Mouse (Mus musculus) midbrain, embryonic 12.5 days (tissue): ENCODE measurements at regions not wholly inside any gene's neighbourhood (a gene's known extent, or its start where the extent isn't known, plus 50 kb on each side); places are given as distances from the start of the nearest gene placed in this dataset.
"Not testable (repeated sequence)": the region's sequence is repeated elsewhere in the genome, so short reads cannot be mapped to it uniquely, and the experiment has no call there.

Experiments
- ATAC-seq: fragments of 200-750 bp; cut with Nextera tagmentation; 2 replicates; pipeline ENCODE4 v1.8.0; 2017; ENCODE audit warnings: low read depth, moderate TSS enrichment, moderate library complexity; ENCODE audit not compliant: low FRiP score
- H3K27ac ChIP-seq: fragments of 300-500 bp; sonication (generic); replicated peaks from 2 replicates; pipeline ENCODE4 v1.5.1; 2016; ENCODE audit warnings: mild to moderate bottlenecking
- H3K27me3 ChIP-seq: fragments of 300-500 bp; sonication (generic); 2 replicates; pipeline ENCODE4 v1.6.1; 2016; ENCODE audit warnings: mild to moderate bottlenecking
- H3K36me3 ChIP-seq: fragments of 300-500 bp; sonication (generic); 2 replicates; pipeline ENCODE4 v1.6.1; 2016
- H3K4me1 ChIP-seq: fragments of 300-500 bp; sonication (generic); 2 replicates; pipeline ENCODE4 v1.6.1; 2016
- H3K4me2 ChIP-seq: fragments of 300-500 bp; sonication (generic); replicated peaks from 2 replicates; pipeline ENCODE4 v1.6.1; 2016; ENCODE audit warnings: mild to moderate bottlenecking, moderate library complexity
- H3K4me3 ChIP-seq: fragments of 300-500 bp; sonication (generic); 2 replicates; pipeline ENCODE4 v1.5.1; 2016; ENCODE audit warnings: mild to moderate bottlenecking
- H3K9ac ChIP-seq: fragments of 300-500 bp; sonication (generic); replicated peaks from 2 replicates; pipeline ENCODE4 v1.6.1; 2016; ENCODE audit warnings: mild to moderate bottlenecking, moderate library complexity
- H3K9me3 ChIP-seq: fragments of 300-500 bp; sonication (generic); 2 replicates; pipeline ENCODE4 v1.6.1; 2016; ENCODE audit warnings: mild to moderate bottlenecking
- WGBS: fragments of 180-500 bp; shearing (Covaris S2); methylation state at CpG from one replicate; pipeline ENCODE4 v1.1.7; 2016; 5-methylcytosine and 5-hydroxymethylcytosine counted together

- Histone ChIP-seq H3K27me3 (peaks cover 12% of the 10 kb centered on the region; the same call in 1 of the 2 replicates), H3K27ac (no peak overlapping the region), H3K4me2 (no peak overlapping the region), H3K4me1 (no peaks in the 10 kb centered on the region), H3K4me3 (no peak overlapping the region), H3K9ac (no peak overlapping the region), H3K36me3 (no peaks in the 10 kb centered on the region), H3K9me3 (no peaks in the 10 kb centered on the region)
- ATAC-seq, result no peak
- WGBS, result 81% methylated on average over 2 of the region's 2 CpGs
These were observed 129.6 kb upstream of the Rps6ka3 start for GRCm38 (mm10) chrX:159080508-159080907.

DNA sequence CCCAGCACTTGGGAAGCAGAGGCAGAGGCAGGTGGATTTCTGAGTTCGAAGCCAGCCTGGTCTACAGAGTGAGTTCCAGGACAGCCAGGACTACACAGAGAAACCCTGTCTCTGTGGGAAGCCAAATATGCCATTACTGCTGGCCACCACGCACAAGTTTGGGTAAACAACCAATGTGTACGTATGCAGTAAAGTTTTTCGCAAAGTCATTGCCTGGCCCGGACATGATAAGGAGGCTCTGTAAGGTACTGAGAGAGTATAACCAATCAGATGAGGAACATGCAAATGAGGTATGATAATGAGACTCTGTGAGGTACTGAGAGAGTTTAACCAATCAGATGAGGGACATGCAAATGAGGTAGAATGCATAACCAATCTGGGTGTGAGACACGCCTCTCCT lies 99.5 kb upstream of the Rps6ka3 start:
- H3K27me3 ChIP-seq, H3K4me1 ChIP-seq, H3K9ac ChIP-seq, H3K36me3 ChIP-seq, H3K9me3 ChIP-seq, ATAC-seq, H3K4me2 ChIP-seq, H3K27ac ChIP-seq, H3K4me3 ChIP-seq: not testable (repeated sequence)
- WGBS, result 92% methylated on average over 6 of the region's 6 CpGs

- Histone ChIP-seq H3K9me3 (no peaks in the 10 kb centered on the region), H3K9ac (no peak overlapping the region), H3K4me2 (no peak overlapping the region), H3K4me1 (no peaks in the 10 kb centered on the region), H3K4me3 (no peak overlapping the region), H3K27me3 (no peaks in the 10 kb centered on the region), H3K36me3 (no peaks in the 10 kb centered on the region), H3K27ac (no peak overlapping the region)
- no peak for ATAC-seq
These were observed 93.9 kb upstream of the Rps6ka3 start for GRCm38 (mm10) chrX:159116210-159116609.

GRCm38 (mm10) chrX:159140554-159140953 lies 69.6 kb upstream of the Rps6ka3 start:
- Histone ChIP-seq H3K27ac (no peak overlapping the region), H3K27me3 (no peaks in the 10 kb centered on the region), H3K9ac (no peak overlapping the region), H3K36me3 (no peaks in the 10 kb centered on the region), H3K9me3 (no peaks in the 10 kb centered on the region), H3K4me2 (no peak overlapping the region), H3K4me1 (no peaks in the 10 kb centered on the region), H3K4me3 (no peak overlapping the region)
- WGBS, result 83% methylated on average over 4 of the region's 4 CpGs
- no peak for ATAC-seq

- ATAC-seq, result no peak
- H3K27me3 ChIP-seq, result no peaks in the 10 kb centered on the region
- WGBS, result 86% methylated on average over 4 of the region's 4 CpGs
- H3K4me3 ChIP-seq, result no peak overlapping the region
- H3K27ac ChIP-seq, result no peak overlapping the region
- no peak overlapping the region for H3K9ac ChIP-seq
- H3K9me3 ChIP-seq, result no peaks in the 10 kb centered on the region
- H3K36me3 ChIP-seq, result no peaks in the 10 kb centered on the region
- no peaks in the 10 kb centered on the region for H3K4me1 ChIP-seq
- no peak overlapping the region for H3K4me2 ChIP-seq
These were observed 66.8 kb upstream of the Rps6ka3 start for GRCm38 (mm10) chrX:159143278-159143677.

- no peak for ATAC-seq
- H3K36me3 ChIP-seq, result no peaks in the 10 kb centered on the region
- no peaks in the 10 kb centered on the region for H3K4me1 ChIP-seq
- no peaks in the 10 kb centered on the region for H3K27me3 ChIP-seq
- no peak overlapping the region for H3K9ac ChIP-seq
- WGBS, result 81% methylated on average over 3 of the region's 3 CpGs
- no peak overlapping the region for H3K27ac ChIP-seq
- no peaks in the 10 kb centered on the region for H3K9me3 ChIP-seq
- no peak overlapping the region for H3K4me2 ChIP-seq
- no peak overlapping the region for H3K4me3 ChIP-seq
These were observed 65.4 kb upstream of the Rps6ka3 start for GRCm38 (mm10) chrX:159144674-159145073.

DNA sequence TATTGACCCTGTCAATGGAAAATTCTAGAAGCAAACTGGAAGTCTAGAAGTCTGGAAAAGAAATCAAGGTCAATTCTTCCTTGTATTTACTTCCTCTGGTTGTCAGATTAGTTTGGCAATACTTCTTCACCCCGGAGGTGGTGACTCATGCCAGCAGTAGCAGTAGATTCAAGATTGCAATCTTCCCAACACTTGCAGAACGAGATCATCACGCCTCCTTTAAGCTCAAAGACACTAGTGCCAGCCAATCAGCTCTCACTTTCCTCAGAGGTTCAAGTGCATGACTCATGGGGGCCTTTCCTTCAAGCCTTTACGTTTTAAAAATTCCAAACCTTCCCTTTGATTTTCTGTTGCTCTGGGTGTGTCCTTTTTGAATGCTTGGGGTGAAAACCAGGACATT lies 64.9 kb upstream of the Rps6ka3 start:
- no peak overlapping the region for H3K9ac ChIP-seq
- H3K4me1 ChIP-seq, result no peaks in the 10 kb centered on the region
- H3K9me3 ChIP-seq, result no peaks in the 10 kb centered on the region
- no peak for ATAC-seq
- no peak overlapping the region for H3K27ac ChIP-seq
- H3K4me2 ChIP-seq, result no peak overlapping the region
- no peaks in the 10 kb centered on the region for H3K27me3 ChIP-seq
- H3K4me3 ChIP-seq, result no peak overlapping the region
- H3K36me3 ChIP-seq, result no peaks in the 10 kb centered on the region
- 77% methylated on average over 4 of the region's 4 CpGs for WGBS

- Histone ChIP-seq H3K4me3 (no peak overlapping the region), H3K36me3 (no peaks in the 10 kb centered on the region), H3K9me3 (no peaks in the 10 kb centered on the region), H3K27ac (no peak overlapping the region), H3K4me1 (no peaks in the 10 kb centered on the region), H3K4me2 (no peak overlapping the region), H3K9ac (no peak overlapping the region), H3K27me3 (no peaks in the 10 kb centered on the region)
- 73% methylated on average over 5 of the region's 5 CpGs for WGBS
- ATAC-seq, result no peak
These were observed 54.3 kb upstream of the Rps6ka3 start for GRCm38 (mm10) chrX:159155786-159156185.

- no peak overlapping the region for H3K4me2 ChIP-seq
- no peak overlapping the region for H3K27ac ChIP-seq
- no peak overlapping the region for H3K4me3 ChIP-seq
- H3K9ac ChIP-seq, result no peak overlapping the region
- no peaks in the 10 kb centered on the region for H3K27me3 ChIP-seq
- ATAC-seq, result no peak
- no peaks in the 10 kb centered on the region for H3K4me1 ChIP-seq
- H3K36me3 ChIP-seq, result no peaks in the 10 kb centered on the region
- no peaks in the 10 kb centered on the region for H3K9me3 ChIP-seq
- whole genome bisulfite sequencing, result 68% methylated on average over 4 of the region's 4 CpGs
These were observed 53.1 kb upstream of the Rps6ka3 start for GRCm38 (mm10) chrX:159156976-159157375.

GRCm38 (mm10) chrX:159159727-159160126 lies 50.4 kb upstream of the Rps6ka3 start:
- H3K9ac ChIP-seq, result no peak overlapping the region
- no peak for ATAC-seq
- no peaks in the 10 kb centered on the region for H3K9me3 ChIP-seq
- no peak overlapping the region for H3K27ac ChIP-seq
- WGBS, result 84% methylated on average over 2 of the region's 2 CpGs
- H3K4me1 ChIP-seq, result no peaks in the 10 kb centered on the region
- no peak overlapping the region for H3K4me2 ChIP-seq
- H3K27me3 ChIP-seq, result no peaks in the 10 kb centered on the region
- H3K36me3 ChIP-seq, result no peaks in the 10 kb centered on the region
- H3K4me3 ChIP-seq, result no peak overlapping the region
